Mouse (Mus musculus) lung, postnatal 0 days (tissue): ENCODE measurements around the gene Sipa1l2.

Experiments used
- CTCF ChIP-seq: IDR thresholded peaks from 2 replicates; pipeline ENCODE4 v1.5.1; 2016; ENCODE audit warnings: antibody characterized with exemption, mild to moderate bottlenecking
- EP300 ChIP-seq: IDR thresholded peaks from 2 replicates; pipeline ENCODE4 v1.6.1; 2016; ENCODE audit warnings: antibody characterized with exemption, mild to moderate bottlenecking, control low read depth

DNA sequence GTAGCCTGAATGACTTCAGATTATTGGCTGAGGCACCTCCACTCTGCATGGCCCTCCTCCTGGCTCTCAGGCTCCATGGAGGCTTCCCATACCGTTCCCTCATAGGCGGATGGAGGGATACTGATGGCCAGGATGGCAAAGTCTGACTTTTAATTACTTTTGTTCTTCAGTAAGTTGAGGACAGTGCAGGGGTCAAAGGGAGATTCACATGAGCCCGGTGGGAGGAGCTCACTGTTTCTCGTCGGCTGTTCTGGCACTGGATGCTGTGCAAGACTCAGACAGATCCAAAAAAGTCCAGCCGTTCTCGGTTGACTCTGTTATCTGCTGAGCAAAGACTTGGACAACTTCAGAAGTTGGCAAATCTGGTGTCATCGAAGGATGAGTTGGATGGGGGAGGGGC is 155.0 kb downstream of the Sipa1l2 start:
- TF ChIP-seq CTCF (no peak), EP300 (no peak)
